Mouse (Mus musculus) thymus, adult 2 months (tissue): Measurements from ENCODE around the gene Gm21863. TPM values are rescaled to one million over a fixed set of nuclear protein-coding genes. Genes with fewer than 3 reads are reported as not detected.
"Not testable (repeated sequence)": the region's sequence is repeated elsewhere in the genome, so short reads cannot be mapped to it uniquely, and the experiment has no call there.

Experiments
- DNase-seq: peaks from one replicate; pipeline ENCODE4 v3.0.0; 2021
- H3K27ac ChIP-seq: fragments of 200-500 bp; 2 replicates; pipeline ENCODE4 v1.5.1; 2012; ENCODE audit warnings: low read length, control low read depth; ENCODE audit not compliant: control insufficient read depth, insufficient read depth
- H3K27me3 ChIP-seq: fragments of 200-500 bp; 2 replicates; pipeline ENCODE4 v1.6.1; 2012; ENCODE audit warnings: mild to moderate bottlenecking, low read length, moderate library complexity, mixed read lengths; ENCODE audit not compliant: control insufficient read depth, insufficient read depth
- H3K36me3 ChIP-seq: fragments of 200-500 bp; 2 replicates; pipeline ENCODE4 v1.6.1; 2012; ENCODE audit warnings: mild to moderate bottlenecking, low read length, moderate library complexity; ENCODE audit not compliant: control insufficient read depth, insufficient read depth
- H3K4me1 ChIP-seq: fragments of 200-500 bp; replicated peaks from 2 replicates; pipeline ENCODE4 v1.6.1; 2012; ENCODE audit warnings: low read length; ENCODE audit not compliant: control insufficient read depth, insufficient read depth
- H3K4me3 ChIP-seq: fragments of 200-500 bp; 2 replicates; pipeline ENCODE4 v1.5.1; 2012; ENCODE audit warnings: mild to moderate bottlenecking, low read length, control low read depth, moderate library complexity; ENCODE audit not compliant: control insufficient read depth, insufficient read depth
- WGBS: fragments of 180-500 bp; shearing (Covaris S2); methylation state at CpG from one replicate; pipeline ENCODE4 v1.1.7; 2018; 5-methylcytosine and 5-hydroxymethylcytosine counted together
- polyA plus RNA-seq: library from polyadenylated mRNA; depleted of rRNA; stranded (reverse); fragments of >200 nt; gene quantifications from 2 replicates; pipeline ENCODE4 v1.2.3, GENCODE M21; 2012; rRNA removed

The Gm21863 gene
- polyA plus RNA-seq, result not detected in 2 replicates

- not testable (repeated sequence) for H3K4me1 ChIP-seq, H3K4me3 ChIP-seq, H3K27ac ChIP-seq, H3K36me3 ChIP-seq, H3K27me3 ChIP-seq, DNase-seq
- WGBS, result 42% methylated on average over 69 of the region's 75 CpGs
Observed at GRCm38 (mm10) chr12:19953869-19954555, at the start of gene Gm21863. TSS of gene Gm21863 (plus strand) at chr12:19954505.

GRCm38 (mm10) chr12:19928049-19928448 is 26.3 kb upstream of the Gm21863 start:
- not testable (repeated sequence) for H3K36me3 ChIP-seq, H3K4me1 ChIP-seq, DNase-seq, H3K4me3 ChIP-seq, H3K27ac ChIP-seq, H3K27me3 ChIP-seq
- WGBS, result 38% methylated on average over 4 of the region's 4 CpGs
